Mouse (Mus musculus): ENCODE data around the gene Arhgap6.

Gene Arhgap6

DNA sequence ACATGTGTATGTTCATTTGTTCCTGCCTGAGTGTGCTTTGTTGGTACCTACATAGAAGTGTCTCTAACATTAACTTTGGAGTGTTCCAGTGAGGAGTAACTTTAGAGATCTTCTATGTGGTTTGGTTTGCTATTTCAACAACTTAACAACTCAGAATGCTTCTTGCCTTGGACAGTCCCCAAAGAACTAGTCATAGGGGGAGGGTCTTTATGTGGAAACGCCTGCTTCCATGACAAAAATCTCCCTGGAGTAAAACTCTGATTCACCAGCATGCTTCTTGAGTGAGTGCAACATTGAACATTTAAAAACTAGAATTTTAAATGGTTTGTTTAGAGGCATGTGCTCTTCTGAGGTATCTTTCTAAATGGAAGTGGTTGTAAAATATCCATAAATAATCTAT, 212.2 kb downstream of the Arhgap6 start:
- DNase-seq = no peak

DNA sequence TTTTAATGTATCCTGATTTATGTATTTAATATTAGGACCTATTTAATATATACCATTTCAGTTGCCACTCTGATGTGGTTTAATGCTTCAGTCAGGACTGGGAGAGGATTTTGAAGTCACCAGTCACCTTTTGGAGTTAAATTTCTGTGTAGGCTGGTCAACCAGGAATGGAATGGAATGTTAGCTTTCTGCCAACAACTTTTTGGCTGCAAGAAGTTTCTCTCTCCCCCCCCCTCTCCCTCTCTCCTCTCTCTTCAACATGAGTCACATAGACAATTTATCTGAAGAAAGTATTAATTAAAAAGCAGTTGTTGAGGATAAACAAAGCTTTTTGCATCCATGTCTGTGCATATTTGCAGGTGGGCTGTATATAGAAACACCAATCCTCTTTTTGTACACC, 217.8 kb downstream of the Arhgap6 start:
- no peak for DNase-seq

DNA sequence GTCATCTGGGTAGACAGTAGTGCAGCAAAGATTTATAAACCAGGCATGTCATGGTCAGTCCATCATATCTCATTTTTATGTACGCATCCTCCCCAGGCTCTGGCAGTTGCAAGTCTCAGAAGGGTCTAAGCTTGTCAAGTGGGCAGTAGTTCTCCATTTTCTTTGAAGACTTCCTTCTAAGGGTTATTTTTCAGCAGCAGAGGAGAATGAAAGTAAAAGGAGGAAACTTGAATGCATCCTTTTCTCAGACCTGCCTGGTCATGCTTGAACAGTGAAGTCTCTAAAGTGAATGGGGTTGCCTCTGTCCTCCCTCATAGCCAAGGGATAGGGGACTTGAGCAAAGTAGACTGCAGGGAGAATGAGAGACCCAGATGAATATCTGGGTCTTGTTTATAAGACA, 239.5 kb downstream of the Arhgap6 start:
- no peak for DNase-seq

DNA sequence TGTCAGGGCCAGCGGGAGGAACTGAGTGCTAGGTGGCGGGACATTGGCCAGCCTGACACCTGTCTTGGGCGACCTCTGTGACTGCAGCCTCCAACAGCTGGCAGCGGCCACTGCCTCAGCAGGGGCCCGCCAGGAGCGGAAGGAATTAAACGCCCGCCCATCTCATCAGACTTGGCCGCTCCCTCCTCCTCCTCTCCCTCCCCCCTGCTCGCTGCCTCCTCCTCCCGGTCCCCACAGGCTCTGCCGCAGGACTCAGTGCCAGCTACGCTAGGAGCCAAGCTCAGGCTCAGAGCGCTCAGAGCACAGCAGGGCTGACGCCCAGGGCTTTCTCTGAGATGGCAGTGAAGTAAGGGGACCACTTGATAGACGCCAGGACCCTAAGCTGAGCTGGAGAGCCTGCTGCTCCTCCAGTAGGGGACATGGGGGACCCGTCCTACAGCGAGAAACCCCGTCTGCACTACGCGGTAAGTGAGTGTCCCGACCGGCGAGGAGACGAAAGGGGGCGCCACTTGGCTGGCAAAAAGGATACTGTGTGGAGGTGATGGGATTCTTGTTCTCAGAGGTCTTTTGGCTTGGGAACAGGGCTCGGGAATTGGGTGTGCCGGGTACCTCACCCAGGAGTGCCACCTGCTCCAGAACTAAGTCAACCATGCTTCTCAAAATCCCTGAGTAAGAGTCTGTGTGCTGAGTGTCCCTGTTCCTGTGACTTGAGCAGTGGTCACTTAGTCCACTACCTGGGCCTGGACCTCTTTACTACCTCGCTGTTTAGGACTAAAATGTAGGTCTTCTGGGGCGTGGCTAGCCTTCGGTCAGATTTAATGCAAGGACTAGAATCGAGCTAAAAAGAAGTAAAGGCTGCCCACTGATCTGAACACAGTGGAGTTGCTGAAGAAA, 241.8 kb downstream of the Arhgap6 start:
- peak; percentile 75 for DNase-seq

DNA sequence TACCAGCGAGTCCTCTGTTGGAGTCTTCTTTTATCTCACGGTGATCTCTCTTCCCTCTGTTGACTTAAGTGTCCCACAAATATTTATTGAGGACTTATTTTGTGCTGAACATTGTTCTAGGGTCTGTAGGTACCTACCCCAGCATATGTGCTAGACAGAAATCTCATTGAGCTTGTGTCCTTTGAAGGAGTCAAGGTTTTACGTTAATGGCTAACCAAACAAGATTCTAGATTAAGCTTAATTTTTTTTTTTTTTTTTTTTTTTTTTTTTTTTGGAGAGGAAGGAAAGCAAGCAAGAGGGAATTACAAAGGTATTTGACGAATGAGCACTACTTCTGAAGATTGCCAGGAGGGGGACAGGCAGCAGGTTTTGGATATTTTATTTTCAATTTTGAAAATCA, 242.5 kb downstream of the Arhgap6 start:
- DNase-seq = no peak

DNA sequence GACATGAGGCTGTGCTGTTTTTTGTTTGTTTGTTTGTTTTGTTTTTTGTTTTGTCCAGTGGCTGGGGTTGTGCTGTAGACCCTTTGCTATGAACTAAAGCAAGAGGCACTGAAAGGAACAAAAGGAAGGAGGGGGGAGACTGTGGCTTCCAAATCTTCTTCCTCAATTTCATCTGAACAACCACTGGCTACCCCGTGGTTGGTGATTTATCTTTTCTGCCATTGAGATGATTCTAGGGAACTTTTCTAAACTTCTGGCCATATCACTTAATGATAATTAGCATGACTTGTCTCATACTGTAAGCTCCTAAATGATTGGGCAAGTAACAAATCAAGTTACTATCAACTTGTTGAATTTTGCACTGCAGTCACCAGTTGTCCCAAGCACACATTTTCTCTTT, 249.0 kb downstream of the Arhgap6 start:
- DNase-seq = no peak

DNA sequence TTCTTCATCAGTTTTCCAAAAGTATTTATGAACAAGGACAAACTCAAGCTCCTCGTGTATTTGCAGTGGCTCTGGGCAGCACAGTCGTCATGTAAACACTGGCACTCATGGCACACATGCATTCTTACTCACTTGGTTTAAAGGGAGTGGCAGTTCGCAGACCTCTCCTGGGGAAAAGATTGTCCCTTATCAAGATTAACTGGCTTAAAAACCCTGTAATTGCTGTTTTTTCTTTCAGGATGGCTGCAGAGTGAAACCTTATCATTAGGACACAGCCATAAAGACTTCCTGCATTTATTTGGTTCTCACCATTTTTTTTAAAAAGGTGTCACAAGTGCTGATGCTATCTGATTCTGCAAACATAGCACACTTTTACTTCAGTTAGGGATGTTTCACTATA, 252.7 kb downstream of the Arhgap6 start:
- no peak for DNase-seq

DNA sequence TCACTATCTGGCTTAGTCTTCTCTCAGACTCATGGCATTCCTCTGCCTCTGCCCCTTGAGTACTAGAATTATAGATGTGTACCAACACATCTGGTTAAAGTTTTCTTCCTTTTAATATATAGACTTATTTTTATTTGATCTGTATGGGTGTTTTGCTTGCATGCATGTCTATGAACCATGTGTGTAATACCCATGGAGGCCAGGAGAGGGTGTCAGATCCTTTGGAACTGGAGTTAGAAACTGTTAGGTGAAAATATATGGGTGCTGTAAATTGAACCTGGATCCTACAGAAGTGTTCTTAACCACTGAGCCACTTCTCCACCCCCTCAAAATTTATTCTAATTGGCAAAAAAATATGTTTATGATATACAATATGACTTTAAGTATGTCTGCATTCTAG, 254.7 kb downstream of the Arhgap6 start:
- no peak for DNase-seq

DNA sequence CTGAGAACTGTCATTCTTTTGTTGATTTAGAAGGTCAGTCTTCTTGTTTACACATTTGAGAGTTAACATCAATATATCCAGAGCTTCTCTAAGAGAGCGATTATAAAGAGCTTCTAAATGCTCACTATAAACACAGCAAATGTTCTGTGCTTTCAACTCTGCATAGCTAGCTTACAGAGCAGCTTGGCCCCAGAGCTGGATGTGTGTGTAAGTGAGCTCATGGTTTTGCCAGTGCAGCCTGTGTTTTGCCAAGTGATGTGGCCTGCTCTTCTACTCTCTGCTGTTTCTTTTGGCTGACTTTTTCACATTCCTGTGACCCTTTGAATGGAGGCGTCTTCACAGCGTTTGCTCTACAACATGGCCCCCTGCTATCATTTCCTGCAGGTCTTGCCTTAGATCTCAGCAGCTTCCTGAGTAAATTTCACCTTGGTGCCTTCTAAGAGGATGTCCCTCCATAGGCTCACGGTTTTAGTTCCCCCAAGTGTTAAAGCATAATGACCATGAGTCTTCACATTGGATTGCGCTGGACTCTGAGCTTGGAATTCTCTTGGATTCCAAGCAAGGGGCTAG, 259.1 kb downstream of the Arhgap6 start:
- no peak for DNase-seq

DNA sequence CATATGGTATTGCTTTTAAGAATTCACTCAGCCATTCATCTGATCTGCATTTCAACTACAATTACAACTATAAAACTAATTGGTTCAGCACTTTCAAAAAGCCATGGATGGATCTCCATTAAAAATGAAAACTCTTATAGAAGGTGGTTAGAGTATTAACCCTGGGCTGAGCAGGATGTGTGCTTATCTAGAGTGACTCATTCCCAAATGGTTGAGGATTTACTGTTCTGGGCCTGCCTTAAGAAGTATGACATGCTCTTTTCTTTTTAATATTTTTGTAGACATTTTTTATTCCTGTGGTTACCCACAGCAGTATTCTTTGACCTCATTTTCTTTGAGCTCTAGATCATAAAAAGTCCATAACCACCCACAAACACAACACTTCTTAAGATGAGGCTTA, 267.7 kb downstream of the Arhgap6 start:
- DNase-seq = no peak

DNA sequence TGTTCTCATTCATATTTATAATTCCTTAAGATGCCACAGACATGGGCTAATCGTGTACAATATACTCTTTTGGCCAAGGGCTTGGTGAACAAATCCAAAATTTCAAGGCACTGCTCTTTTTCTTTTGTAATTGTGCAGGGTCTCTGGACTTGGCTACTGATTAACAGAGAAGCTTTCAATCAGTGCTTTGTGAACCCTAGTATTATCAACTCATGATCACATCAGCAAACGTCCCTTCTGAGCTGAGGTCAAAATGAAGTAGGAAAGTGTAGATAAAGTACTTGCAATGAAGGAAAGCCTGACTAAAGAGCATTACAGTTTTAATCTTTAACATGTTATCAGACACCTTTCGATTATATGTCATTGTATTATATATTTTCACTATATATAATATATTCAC, 270.4 kb downstream of the Arhgap6 start:
- no peak for DNase-seq

DNA sequence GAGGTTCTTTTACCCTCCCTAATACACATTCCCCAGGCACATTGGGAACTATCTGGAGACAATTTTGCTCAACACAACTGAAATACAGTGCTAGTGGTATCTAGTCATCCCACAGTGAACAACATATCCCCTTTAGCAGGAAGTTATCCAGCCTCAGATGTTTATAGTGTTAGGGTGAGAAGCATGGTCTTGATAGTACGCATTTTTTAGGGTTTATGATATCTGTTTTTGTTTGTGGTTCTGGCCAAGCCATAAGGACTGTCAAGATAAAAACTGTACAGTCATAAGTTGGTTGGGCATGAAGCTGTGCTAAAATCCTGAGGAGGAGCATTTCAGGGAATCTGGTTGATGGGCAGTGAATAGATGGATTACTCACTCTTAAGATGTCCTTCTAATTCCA, 271.0 kb downstream of the Arhgap6 start:
- DNase-seq = no peak

DNA sequence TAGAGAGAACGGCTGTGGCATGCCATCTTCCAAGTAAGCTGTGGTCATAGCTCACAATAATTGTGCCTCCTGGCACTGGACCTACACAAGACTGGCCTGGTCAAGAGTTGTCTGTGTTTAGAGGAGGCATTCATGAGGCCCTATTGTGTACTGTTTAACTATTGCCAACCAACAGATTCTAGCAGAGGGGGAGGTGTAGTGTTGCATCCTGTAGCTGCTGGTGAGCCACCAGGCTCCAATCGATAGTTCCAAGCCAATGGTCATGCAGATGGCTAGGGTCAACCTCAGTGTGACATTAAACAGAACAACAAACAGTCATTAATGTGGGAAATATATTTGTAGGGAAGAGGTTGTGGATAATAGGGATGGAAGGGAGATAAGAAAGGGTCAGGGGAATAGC, 280.1 kb downstream of the Arhgap6 start:
- no peak for DNase-seq

DNA sequence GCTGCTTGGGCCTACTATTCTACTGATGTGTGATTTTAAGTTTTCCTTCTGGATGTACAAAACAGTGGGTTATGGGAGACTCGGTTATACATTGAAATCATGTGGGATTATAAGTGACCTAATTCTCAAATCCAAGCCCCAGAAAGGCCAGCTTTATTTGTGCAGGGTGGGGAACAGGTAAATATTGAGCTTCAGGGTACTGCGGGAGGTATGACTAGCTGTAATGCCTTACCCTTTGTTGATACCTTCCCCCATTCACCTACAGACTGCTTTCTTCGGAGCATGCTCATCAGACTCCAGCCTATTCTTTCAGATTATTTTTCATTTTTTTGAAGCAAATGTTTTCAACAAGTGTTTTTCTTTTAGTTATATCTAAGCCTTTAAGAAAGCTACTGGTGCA, 286.7 kb downstream of the Arhgap6 start:
- DNase-seq = no peak

DNA sequence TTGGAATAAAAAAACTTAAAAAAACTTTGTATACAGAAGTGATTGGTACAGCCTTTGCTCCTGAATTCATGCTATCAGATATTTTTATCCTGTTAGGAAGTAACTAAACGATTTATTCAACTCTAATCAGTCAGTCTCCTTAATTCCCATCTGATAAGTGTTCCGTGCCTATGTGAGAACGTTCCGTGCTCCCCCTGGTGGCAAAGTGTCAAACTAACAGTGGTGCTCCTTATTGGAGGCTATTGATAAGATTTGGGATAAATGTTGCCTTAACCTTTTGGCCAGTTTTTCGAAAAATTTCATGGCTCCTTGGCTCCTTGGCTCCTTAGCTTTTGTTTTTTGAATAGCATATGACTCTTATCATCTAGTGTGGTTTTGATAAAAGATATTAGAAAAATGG, 291.0 kb downstream of the Arhgap6 start:
- peak; percentile 53 for DNase-seq

DNA sequence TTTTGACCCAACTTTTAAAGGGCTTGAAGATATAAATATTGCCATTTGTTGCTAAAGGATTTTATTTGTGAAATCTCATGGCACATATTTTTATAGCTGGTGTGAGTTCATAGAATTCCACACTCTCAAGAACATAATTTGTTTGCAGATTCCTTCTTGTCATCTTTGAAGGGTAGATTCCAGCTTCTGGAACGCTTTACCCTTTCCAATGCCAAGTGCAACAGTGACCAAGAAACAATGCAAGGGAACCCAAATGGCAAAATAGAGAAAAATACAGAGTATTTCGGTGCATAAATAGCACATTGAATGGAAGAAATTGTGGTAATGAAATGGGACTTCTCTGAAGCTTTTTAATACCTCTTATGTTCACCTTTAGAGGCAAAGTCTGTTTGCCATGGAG, 294.3 kb downstream of the Arhgap6 start:
- no peak for DNase-seq

DNA sequence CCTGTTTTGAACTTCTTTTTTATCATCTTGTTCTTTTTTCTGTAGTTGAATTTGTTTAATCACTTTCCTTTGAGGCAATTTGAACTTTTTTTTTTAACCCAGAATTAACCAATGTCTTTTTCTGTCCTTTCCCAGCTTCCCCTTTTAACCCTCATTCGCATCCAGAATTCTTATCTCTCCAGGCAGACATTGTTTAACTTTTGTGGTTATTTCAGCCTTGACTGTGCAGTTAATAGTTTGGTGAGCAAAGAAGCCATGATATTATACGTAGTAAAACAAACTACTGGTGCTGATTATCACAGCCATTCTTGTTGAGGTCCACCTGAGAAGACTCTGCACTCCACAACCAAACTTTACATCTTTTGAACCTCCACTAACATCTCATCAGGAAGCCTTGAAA, 299.7 kb downstream of the Arhgap6 start:
- no peak for DNase-seq

DNA sequence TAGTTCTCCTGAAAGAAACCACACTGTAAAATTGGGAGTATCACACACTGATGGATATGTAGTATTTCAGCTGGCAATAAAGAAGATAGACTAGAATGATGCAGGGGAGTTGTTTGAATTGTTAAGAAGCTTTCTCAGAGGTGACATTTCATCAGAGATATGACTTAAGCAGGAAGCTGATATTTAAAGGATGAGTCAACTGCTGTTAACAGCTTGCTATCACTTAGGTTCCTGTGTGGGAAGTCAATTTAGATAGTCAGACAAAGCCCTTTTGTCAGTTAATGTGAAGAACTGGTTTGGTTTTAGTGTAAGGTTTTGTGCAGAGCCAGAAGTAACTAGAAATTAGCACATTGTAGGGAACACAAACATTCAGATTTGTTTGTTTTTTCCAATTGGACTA, 300.7 kb downstream of the Arhgap6 start:
- DNase-seq = no peak

DNA sequence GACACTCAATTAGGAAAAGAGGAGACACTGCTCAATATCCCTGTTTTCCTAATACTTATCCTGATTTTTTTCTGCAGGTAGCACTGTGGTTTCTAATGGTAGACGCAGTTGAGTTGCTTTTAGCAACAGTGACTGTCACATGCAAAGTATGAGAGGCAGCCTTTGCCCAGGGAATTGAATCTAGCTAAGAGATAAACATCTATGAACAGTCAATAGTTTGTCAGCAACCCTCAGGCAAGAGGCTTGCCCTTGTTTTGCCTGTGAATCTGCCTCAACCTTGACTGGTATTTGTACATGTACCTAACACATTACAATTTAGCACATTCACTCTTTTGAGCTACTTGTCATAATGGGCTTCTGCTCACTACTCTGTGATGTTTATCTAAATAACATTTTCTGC, 307.8 kb downstream of the Arhgap6 start:
- no peak for DNase-seq

DNA sequence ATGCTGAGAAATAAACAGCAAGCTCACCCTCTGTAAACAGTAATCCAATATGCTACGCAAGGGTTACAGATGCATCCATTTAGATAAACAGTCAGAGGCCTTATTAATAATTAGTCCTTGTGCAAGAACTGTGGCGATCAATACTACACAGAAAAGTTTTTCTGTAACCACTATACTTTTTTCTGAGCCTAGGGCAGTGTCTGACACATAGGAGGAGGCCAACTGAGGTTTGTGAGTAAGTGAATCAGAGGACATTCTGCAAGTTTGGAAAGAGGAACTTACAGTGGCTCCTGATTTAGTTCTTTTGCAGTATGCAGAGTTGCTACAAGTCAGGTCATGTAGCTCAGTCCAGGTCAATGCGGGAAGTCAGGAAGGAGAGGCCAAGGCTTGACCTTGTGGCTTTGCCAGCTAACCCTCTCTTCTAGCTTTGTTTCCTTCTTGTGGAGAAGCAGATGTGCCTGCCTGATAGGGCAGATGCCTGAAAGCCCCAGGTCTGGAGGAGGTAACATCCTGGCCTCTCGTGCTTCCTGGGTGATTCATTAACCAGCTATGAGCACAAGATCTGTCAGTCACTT, 311.2 kb downstream of the Arhgap6 start:
- no peak for DNase-seq

DNA sequence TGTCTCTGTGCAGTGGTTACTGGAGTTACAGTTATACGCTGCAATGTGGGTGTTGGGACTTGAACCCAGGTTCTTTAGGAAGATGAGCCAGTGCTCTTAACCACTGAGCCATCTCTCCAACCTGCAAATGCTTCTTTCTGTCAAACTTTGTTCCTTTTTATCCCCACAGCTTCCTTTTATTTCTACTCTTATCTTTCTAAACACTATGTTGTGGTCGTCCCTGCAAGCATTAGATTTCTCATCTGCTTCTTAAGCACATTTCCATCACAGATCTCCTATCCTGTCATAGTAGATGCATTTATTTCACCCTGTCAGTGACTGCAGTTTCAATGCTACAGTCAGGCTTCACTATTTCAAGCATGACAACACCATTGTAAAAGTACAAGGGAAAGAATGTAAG, 312.5 kb downstream of the Arhgap6 start:
- no peak for DNase-seq

DNA sequence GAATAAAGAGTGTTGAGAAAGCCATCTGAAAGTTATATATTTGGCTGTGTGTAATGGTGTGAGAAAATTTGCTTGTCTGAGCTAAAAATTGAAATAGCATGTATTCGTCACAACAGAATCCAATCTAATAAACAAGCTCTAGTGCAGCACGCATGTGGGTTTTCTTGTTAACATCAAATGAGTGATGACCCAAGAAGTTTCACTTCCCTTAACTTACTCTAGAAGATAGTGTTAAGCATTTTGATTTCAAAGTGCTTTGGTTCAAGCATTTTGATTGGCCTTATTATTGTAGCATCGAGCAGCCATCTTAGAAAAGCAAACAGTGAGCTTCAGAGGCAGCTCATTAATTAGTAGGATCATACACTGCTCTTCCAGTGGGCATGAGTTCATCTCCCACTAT, 315.1 kb downstream of the Arhgap6 start:
- DNase-seq = no peak

DNA sequence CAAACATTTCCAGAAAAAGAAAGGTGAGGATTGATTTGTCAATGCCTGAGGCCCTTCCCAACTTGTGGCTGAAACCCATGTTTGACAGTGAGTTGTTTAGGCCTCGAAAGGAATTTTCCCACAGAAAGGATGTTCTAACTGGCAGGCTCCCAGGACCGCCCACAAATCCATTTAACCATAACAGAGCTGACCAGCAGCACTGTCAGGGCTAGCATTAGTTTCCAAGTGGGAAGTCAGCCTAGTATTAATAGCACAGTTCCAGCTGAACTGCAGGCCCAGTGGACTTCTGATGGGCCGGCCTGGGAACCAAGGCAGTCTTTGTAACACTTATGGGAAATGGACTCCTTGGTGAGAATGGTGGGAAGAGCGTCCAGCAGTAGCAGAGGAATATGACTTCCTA, 317.8 kb downstream of the Arhgap6 start:
- no peak for DNase-seq

DNA sequence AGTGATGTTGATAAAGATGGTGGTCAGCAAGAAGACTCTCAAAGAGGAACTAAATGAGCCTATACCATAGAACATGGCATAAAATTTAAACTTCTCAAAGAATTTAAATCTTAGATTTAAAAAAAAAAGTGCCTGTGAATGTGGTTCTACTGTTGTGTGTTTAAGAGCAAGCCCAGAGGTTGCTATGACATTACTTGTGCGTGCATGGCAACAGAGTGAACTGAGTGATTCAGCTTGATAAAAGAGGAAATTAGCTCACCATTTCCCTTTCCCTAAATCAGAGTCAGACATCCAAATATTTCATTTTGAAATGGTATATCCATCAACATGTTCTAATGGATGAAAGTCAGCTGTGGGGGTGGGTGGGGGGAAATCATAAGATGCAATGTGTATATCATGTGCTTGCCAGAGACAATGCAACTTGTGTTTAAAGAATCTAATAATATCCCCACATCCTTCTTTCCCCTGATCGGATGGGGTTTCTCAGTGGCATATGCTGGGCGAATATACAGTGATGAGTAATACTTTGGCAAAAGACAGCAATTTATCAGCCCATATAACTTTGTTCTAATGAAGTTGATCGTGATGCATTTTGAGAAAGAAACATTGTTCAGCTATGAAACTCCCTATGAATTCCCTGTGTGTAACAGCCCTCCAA, 328.3 kb downstream of the Arhgap6 start:
- no peak for DNase-seq

Measured in retina, postnatal 1 day (tissue).